Mouse (Mus musculus): Measurements from ENCODE around the gene Pdcd5.

Gene Pdcd5

GRCm38 (mm10) chr7:35646317-35647081 is 822 bp downstream of the Pdcd5 start:
- no peak for DNase-seq (ENCODE audit: low spot score)

DNA sequence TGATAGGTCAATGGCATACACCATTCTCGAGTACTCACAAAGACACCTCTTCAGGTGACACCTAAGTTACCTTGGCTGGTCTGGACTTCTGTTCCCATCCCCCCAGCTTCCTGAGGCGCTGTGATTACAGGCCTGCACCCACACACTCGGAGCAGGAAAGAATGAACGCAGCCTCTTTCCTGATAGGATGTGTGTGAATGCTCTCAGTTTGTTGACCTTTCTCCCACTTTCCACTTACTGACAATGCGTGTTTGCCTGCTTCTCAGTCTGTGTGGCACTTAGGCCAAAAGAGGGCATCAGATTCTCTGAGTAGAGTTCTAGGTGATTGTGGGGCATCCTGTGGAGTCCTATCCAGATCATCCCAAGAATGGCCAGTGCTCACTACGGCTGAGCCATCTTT is 7.2 kb downstream of the Pdcd5 start:
- DNase-seq (ENCODE audit: low spot score): no peak

- DNase-seq (ENCODE audit: low spot score): no peak
These were observed 10.4 kb downstream of the Pdcd5 start for GRCm38 (mm10) chr7:35636874-35637273.

- no peak for DNase-seq (ENCODE audit: low spot score)
These were observed 11.1 kb downstream of the Pdcd5 start for GRCm38 (mm10) chr7:35636229-35636628.

DNA sequence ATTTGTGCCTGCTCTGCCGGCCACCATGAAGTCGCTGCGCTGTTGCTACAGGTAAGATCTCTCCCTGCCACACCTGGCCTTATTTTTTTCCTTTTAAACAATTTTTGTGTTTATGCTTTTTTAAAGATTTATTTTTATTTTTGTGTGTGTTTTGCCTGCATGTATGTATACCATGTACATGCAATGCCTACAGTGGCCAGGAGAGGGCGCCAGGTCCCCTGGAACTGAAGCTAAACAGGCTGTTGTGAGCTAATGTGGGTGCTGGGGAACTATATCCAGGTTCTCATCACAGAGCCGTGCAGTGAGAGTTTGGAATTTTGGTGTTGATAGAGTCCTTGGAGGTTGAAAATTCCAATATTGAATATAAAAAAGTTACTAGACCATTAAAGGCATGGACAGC is 18.8 kb downstream of the Pdcd5 start:
- DNase-seq (ENCODE audit: low spot score): no peak

- DNase-seq (ENCODE audit: low spot score): no peak
These were observed 19.9 kb downstream of the Pdcd5 start for GRCm38 (mm10) chr7:35627371-35627770.

DNA sequence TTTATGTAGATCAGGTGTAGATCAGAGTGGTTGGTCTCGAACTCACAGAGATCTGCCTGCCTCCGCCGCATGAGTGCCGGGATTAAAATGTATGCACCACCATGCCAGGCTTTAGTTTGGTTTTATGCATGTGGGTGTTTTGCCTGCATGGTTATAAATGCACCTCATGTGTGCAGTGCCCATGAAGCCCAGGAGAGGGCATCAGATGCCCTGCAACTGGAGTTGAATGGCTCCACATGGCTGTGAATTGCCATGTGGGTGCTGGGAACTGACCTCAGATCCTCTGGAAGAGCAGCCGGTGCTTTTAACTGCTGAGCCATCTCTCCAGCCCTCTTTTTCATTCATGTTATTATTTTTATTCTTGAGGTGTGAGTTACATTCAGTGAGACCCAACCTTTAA is 21.3 kb downstream of the Pdcd5 start:
- DNase-seq (ENCODE audit: low spot score): no peak

GRCm38 (mm10) chr7:35622626-35623025 is 24.7 kb downstream of the Pdcd5 start:
- DNase-seq (ENCODE audit: low spot score): no peak

GRCm38 (mm10) chr7:35617513-35617912 is 29.8 kb downstream of the Pdcd5 start:
- no peak for DNase-seq (ENCODE audit: low spot score)

DNA sequence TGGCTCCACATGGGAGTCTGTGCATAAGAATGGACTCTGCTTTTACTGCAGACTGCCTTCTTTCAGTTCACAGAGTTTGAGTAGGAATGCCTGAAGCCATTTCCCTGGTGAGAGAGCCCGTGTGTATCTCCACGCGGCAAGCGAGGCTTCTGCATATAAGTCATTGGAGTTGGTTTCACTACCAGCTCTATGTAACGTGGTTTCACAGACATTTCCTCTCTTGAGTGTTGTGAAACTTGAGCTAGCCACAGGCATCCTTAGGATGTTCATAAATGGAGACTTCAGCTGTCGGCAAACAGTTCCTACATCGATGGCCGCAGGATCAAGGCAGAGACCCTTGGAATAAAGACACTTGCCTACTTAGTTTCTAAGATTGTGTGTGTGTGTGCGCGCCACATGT is 38.1 kb downstream of the Pdcd5 start:
- no peak for DNase-seq (ENCODE audit: low spot score)

DNA sequence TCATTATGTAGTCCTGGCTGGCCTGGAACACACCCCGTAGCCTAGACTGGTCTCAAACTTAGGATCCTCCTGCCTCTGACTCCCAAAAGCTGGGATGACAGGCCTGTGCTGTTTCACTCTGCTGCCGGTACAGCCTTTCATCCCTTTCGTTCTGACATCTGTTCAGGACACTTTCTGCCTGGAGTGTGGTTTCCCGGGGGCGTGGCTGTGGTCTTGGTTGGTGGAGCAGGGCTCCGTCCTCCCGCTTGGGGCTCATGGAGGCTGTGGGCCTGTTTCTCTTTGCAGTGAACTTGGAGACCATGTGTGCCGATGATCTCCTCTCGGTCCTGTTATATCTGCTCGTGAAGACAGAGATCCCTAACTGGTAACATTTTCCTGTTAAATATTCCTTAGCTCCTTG is 40.5 kb downstream of the Pdcd5 start:
- DNase-seq (ENCODE audit: low spot score): no peak

DNA sequence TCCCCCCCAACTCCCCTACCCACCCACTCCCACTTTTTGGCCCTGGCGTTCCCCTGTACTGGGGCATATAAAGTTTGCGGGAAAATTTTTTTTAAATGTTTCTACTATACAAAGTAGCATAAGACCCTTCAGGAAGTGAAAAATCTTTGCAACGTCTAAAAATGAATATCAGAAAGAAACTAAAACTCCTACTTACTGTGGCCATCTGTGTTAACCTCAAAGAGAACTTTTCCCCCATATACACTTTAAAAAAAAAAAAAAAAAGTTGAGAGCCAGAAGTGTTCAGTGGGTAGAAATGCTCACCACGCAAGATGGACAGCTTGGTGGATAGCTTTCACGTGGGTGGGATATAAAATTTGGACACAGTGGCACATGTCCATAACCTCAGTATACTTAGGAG is 44.6 kb downstream of the Pdcd5 start:
- DNase-seq (ENCODE audit: low spot score): no peak

DNA sequence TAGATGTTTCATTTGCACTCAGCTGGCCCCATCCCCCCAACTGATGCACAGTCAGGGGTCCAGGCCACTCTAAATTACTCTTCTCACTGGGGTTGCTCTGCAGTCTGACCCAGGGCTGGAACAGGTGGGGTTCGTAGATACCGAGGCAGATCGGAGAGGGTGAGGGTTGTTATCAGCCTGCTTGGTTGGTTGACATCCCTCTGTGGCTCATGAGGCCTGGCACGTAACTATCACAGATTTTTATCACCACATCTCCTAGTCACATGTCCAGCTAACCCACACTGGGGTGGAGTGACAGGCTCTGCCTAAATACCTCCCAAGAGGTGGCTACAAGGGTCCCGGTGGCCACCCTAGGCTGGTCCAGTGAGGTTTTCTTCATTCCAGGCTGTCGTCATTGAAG is 46.2 kb downstream of the Pdcd5 start:
- DNase-seq (ENCODE audit: low spot score): no peak

- no peak for DNase-seq (ENCODE audit: low spot score)
These were observed 47.3 kb downstream of the Pdcd5 start for GRCm38 (mm10) chr7:35600031-35600430.

- DNase-seq (ENCODE audit: low spot score): no peak
These were observed 47.8 kb downstream of the Pdcd5 start for GRCm38 (mm10) chr7:35599492-35599891.

GRCm38 (mm10) chr7:35594311-35594710 is 53.0 kb downstream of the Pdcd5 start:
- no peak for DNase-seq (ENCODE audit: low spot score)

Measured in ovary, postnatal 10 days (tissue).